Mouse (Mus musculus): ENCODE measurements at regions not wholly inside any gene's neighbourhood (a gene's known extent, or its start where the extent isn't known, plus 50 kb on each side); places are given as distances from the start of the nearest gene placed in this dataset.
A peak's percentile ranks its signal among the peaks of the same experiment; 100 is the strongest.

DNA sequence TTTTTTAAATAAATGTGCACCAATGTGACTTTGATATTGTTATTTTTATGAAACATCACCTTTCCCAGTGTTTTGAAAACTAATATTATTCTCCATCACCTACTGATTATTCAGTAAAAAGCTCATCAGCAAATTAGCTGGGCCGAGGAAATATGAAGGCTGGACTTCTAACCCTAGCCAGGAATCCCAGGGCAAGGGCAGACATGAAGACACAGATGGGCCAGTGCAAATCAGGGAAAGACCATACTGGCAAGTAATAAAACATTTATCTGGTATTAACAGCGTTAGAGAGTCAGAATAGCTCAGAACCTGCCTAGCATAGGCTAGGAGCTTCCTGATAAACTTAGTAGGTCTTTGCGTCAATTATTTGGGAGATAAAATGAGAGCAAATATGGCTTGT lies 590.3 kb upstream of the Cenpq start:
- no peaks in the 10 kb centered on the region for H3K4me1 ChIP-seq (ENCODE audit: control insufficient read depth, insufficient read depth, low read length)
- no peak overlapping the region for H3K4me2 ChIP-seq (ENCODE audit: low read length)
- no peaks in the 10 kb centered on the region for H3K27me3 ChIP-seq (ENCODE audit: control insufficient read depth, insufficient read depth, low read length)
- H3K9ac ChIP-seq (replicated peaks; ENCODE audit: low read length): no peak overlapping the region
- no peak overlapping the region for H3K4me3 ChIP-seq (replicated peaks; ENCODE audit: low read depth, low read length)
- DNase-seq (no peak), ATAC-seq (ENCODE audit: low FRiP score, low TSS enrichment) (no peak)
- no peak overlapping the region for H3K27ac ChIP-seq (replicated peaks; ENCODE audit: low read depth, low read length)
- no peaks in the 10 kb centered on the region for H3K9me3 ChIP-seq (ENCODE audit: control insufficient read depth, low read length)
- WGBS: 87% methylated on average over 3 of the region's 3 CpGs
- no peaks in the 10 kb centered on the region for H3K36me3 ChIP-seq (ENCODE audit: control insufficient read depth, insufficient read depth, low read length)

DNA sequence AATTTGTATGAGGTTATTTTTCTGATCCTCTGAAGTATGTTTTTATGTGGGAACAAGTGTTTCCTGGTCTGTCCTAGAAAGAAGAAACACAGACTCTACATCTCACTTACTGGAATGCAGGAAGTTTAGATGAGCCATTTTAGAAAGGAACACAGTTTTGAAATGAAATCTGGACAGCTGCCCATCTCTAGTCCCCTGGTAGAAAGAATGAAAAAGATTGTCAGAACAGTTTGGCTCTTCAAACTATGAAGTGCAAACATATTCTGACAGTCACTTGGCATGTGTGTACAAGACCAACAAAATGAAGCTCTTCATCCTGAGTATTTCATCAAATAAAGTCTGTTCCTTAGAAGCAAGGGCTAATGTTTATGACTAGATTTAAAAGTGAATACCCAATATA lies 577.2 kb upstream of the Cenpq start:
- ATAC-seq (ENCODE audit: low FRiP score, low TSS enrichment): no peak
- Histone ChIP-seq H3K9me3 (ENCODE audit: control insufficient read depth, low read length) (no peaks in the 10 kb centered on the region), H3K4me1 (ENCODE audit: control insufficient read depth, insufficient read depth, low read length) (no peaks in the 10 kb centered on the region), H3K27ac (replicated peaks; ENCODE audit: low read depth, low read length) (no peak overlapping the region), H3K9ac (replicated peaks; ENCODE audit: low read length) (no peak overlapping the region), H3K27me3 (ENCODE audit: control insufficient read depth, insufficient read depth, low read length) (no peaks in the 10 kb centered on the region), H3K4me3 (replicated peaks; ENCODE audit: low read depth, low read length) (no peak overlapping the region), H3K4me2 (ENCODE audit: low read length) (no peak overlapping the region), H3K36me3 (ENCODE audit: control insufficient read depth, insufficient read depth, low read length) (no peaks in the 10 kb centered on the region)
- DNase-seq: no peak

DNA sequence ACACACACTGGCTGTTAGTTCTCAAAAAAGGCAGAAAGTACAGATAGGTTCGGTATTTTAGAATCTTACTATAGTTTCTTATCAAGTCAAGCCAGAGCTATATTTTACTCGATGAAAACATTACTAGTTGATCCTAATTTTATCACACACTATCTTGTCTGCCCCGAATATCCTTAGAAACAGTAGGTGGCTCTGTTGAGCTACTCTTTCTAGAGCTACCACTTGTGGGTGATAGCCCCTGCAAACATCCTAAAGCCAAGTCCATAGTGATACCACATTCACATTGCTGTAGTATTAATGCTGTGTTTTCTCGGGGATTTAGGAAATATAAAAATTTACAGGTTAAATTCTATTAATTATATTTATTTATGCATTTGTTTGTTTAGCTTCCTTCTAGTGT lies 570.2 kb upstream of the Cenpq start:
- no peak overlapping the region for H3K27ac ChIP-seq (replicated peaks; ENCODE audit: low read depth, low read length)
- no peaks in the 10 kb centered on the region for H3K36me3 ChIP-seq (ENCODE audit: control insufficient read depth, insufficient read depth, low read length)
- H3K4me2 ChIP-seq (ENCODE audit: low read length): no peak overlapping the region
- no peaks in the 10 kb centered on the region for H3K4me1 ChIP-seq (ENCODE audit: control insufficient read depth, insufficient read depth, low read length)
- DNase-seq (peak; percentile 50), ATAC-seq (ENCODE audit: low FRiP score, low TSS enrichment) (no peak)
- H3K9me3 ChIP-seq (ENCODE audit: control insufficient read depth, low read length): no peaks in the 10 kb centered on the region
- WGBS: 43% methylated on average over 4 of the region's 4 CpGs
- no peak overlapping the region for H3K9ac ChIP-seq (replicated peaks; ENCODE audit: low read length)
- H3K4me3 ChIP-seq (replicated peaks; ENCODE audit: low read depth, low read length): no peak overlapping the region
- no peaks in the 10 kb centered on the region for H3K27me3 ChIP-seq (ENCODE audit: control insufficient read depth, insufficient read depth, low read length)

Data from midbrain, embryonic 14.5 days (tissue).